Mouse (Mus musculus): ENCODE measurements around the gene Vmn1r42.
"Not testable (repeated sequence)": the region's sequence is repeated elsewhere in the genome, so short reads cannot be mapped to it uniquely, and the experiment has no call there.

DNA sequence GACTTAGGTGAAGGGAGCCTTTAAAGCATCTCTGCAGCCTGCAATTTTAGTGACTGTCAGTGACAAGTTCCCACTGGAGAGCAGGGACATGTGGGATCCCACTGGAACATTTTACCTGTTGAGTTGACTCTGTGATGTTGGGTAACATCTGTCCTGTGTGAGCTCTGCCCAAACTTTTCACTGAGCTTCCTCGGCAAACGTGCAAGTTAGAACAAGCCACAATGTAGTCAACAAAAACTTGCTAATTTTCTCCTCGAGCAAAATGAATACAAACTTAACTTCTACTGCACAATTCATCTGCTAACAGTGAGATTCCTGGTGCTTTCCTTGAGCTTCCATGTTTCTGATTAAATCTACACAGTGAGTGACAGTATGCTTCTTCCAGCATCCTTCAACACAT is at the start of gene Vmn1r42, which contains the start of gene Vmn1r43:
- not testable (repeated sequence) for TF ChIP-seq POLR2A (IDR thresholded peaks at IDR 0.05; ENCODE audit: low read depth, low read length); CTCF (conservative IDR thresholded peaks at IDR 0.05; ENCODE audit: insufficient read depth, insufficient read length, low read depth, low read length)

All from kidney, adult 2 months (tissue).